Mouse (Mus musculus) left cerebral cortex, postnatal 25 days (tissue): ENCODE measurements around the gene D430041D05Rik. TPM values are rescaled to one million over a fixed set of nuclear protein-coding genes. Genes with fewer than 3 reads are reported as not detected.

Experiments used
- DNase-seq, 2 experiments: peaks; one replicate each; pipeline ENCODE4 v3.0.0; 2022; ENCODE audit warnings: low spot score in 2 of 2, mixed read lengths in 1 of 2
- intact Hi-C: fragments of 180-260 bp; cut with DNase I; formaldehyde crosslinking; loops from one replicate; pipeline ENCODE4 v1.15.1; 2025
- total RNA-seq, 2 experiments: library from RNA; stranded (reverse); gene quantifications; 2 replicates each; pipeline ENCODE4 v1.2.3; 2021

D430041D05Rik gene
- total RNA-seq, 2 experiments from 2014 or later, result 124 to 128 TPM

GRCm38 (mm10) chr2:104313246-104313645 is 97.6 kb downstream of the D430041D05Rik start:
- DNase-seq, result no peak
- intact Hi-C loops, result no loop called here

GRCm38 (mm10) chr2:104307102-104307501 is 103.7 kb downstream of the D430041D05Rik start:
- intact Hi-C loops, result no loop called here
- no peak for DNase-seq

- intact Hi-C loops, result no loop called here
- no peak for DNase-seq
Measured at GRCm38 (mm10) chr2:104305722-104306121, 105.1 kb downstream of the D430041D05Rik start.

GRCm38 (mm10) chr2:104299912-104300311 is 110.9 kb downstream of the D430041D05Rik start:
- DNase-seq, result peak in 1 of 2 experiments; percentile 78
- intact Hi-C loops, result no loop called here

- no peak for DNase-seq
Measured at GRCm38 (mm10) chr2:104299160-104299559, 111.7 kb downstream of the D430041D05Rik start.

GRCm38 (mm10) chr2:104286821-104287220 is 124.0 kb downstream of the D430041D05Rik start:
- no peak for DNase-seq
- intact Hi-C loops, result no loop called here

More at GRCm38 (mm10) chr2:104299160-104299559, 111.7 kb downstream of the D430041D05Rik start:
- intact Hi-C loops, result no loop called here

GRCm38 (mm10) chr2:104283401-104283955 is 127.3 kb downstream of the D430041D05Rik start:
- no peak for DNase-seq
- intact Hi-C loops, result no loop called here

- DNase-seq, result no peak
- intact Hi-C loops, result no loop called here
Measured at GRCm38 (mm10) chr2:104282835-104283234, 128.0 kb downstream of the D430041D05Rik start.

GRCm38 (mm10) chr2:104267049-104267448 is 143.8 kb downstream of the D430041D05Rik start:
- intact Hi-C loops, result no loop called here
- DNase-seq, result no peak

- intact Hi-C loops, result no loop called here
- DNase-seq, result no peak
Measured at GRCm38 (mm10) chr2:104261741-104262067, 149.1 kb downstream of the D430041D05Rik start.

GRCm38 (mm10) chr2:104260920-104261740 is 149.7 kb downstream of the D430041D05Rik start:
- intact Hi-C loops, result no loop called here
- DNase-seq, result no peak

GRCm38 (mm10) chr2:104256585-104256984 is 154.2 kb downstream of the D430041D05Rik start:
- DNase-seq, result peak in 1 of 2 experiments; percentile 30
- intact Hi-C loops, result no loop called here

- DNase-seq, result no peak
- intact Hi-C loops, result no loop called here
Measured at GRCm38 (mm10) chr2:104254944-104255343, 155.9 kb downstream of the D430041D05Rik start.

GRCm38 (mm10) chr2:104253341-104253740 is 157.5 kb downstream of the D430041D05Rik start:
- intact Hi-C loops, result loop anchor here (2.0 kb wide), 1 partner anchor 67 kb away; no protein-coding TSS in a partner anchor
- DNase-seq, result no peak

- no peak for DNase-seq
- intact Hi-C loops, result loop anchor here (2.0 kb wide), 1 partner anchor 69 kb away; no protein-coding TSS in a partner anchor
Measured at GRCm38 (mm10) chr2:104251647-104252046, 159.2 kb downstream of the D430041D05Rik start.

GRCm38 (mm10) chr2:104249856-104250255 is 161.0 kb downstream of the D430041D05Rik start:
- DNase-seq, result no peak
- intact Hi-C loops, result no loop called here

GRCm38 (mm10) chr2:104246851-104247250 is 164.0 kb downstream of the D430041D05Rik start:
- no peak for DNase-seq
- intact Hi-C loops, result no loop called here

- peak in 1 of 2 experiments; percentile 76 for DNase-seq
- intact Hi-C loops, result no loop called here
Measured at GRCm38 (mm10) chr2:104242055-104242454, 168.8 kb downstream of the D430041D05Rik start.

GRCm38 (mm10) chr2:104237141-104237540 is 173.7 kb downstream of the D430041D05Rik start:
- no peak for DNase-seq
- intact Hi-C loops, result no loop called here

GRCm38 (mm10) chr2:104230444-104230843 is 180.4 kb downstream of the D430041D05Rik start:
- DNase-seq, result no peak
- intact Hi-C loops, result no loop called here

GRCm38 (mm10) chr2:104226057-104226456 is 184.8 kb downstream of the D430041D05Rik start:
- DNase-seq, result peak in 1 of 2 experiments; percentile 88
- intact Hi-C loops, result loop anchor here (5.0 kb wide), 1 partner anchor 96 kb away; no protein-coding TSS in a partner anchor
